Mouse (Mus musculus): ENCODE data around the gene Gm20824.
"Not testable (repeated sequence)": the region's sequence is repeated elsewhere in the genome, so short reads cannot be mapped to it uniquely, and the experiment has no call there.

The Gm20824 gene

DNA sequence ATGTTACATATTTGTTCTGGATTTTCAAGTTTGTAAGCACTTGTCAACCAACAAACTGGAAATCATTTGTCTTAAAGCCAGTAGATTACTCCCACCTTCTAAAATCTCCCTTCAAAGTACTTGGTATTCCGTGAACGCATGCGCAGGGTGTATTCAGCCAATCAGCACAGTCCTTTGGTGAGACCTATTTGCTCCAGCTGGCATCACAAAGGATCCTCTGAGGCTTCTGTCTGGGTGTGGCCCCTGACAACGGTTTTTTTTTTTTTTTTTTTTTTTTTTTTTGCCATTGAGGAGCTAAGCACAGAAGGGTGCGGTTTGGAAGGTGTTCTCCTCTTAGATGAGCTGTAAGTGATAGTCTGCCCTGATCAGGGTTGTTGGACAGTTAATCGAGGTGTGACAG, at the start of gene Gm20824:
Gm20824 (plus strand) TSS at position 301 of the 400 bp plus-strand sequence.
- H3K27me3 ChIP-seq (ENCODE audit: control insufficient read depth, insufficient read depth, low read length, poor library complexity, severe bottlenecking); H3K36me3 ChIP-seq (ENCODE audit: control insufficient read depth, insufficient read depth, low read length, poor library complexity, severe bottlenecking); DNase-seq (ENCODE audit: low read depth, low spot score): not testable (repeated sequence)
